Mouse (Mus musculus): ENCODE results near the gene Epb41l4b. TPM values are rescaled to one million over a fixed set of nuclear protein-coding genes. Genes with fewer than 3 reads are reported as not detected.

Epb41l4b gene
- polyA plus RNA-seq, 2 experiments = 5.3 to 12.2 TPM

DNA sequence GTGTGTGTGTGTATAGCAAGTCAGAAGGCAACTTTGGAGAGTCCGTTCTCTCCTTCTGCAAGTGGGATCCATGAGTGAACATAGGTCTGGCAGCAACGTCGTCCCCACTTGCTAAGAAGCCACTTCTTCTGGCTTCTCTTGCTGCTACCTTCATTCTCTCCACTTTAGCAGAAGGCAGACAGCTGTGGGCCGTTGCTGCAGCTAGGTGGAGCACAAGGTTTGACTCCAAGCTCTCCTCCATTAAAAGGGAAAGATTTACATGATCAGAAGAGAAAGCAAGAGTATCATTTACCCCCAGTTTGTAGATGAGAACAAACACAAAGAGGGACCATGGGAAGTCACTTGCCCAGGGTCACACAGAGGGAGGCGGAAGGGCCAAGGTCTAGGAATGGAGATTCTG, 109.1 kb downstream of the Epb41l4b start:
- Histone ChIP-seq H3K4me2 (replicated peaks; ENCODE audit: low read depth, low read length, severe bottlenecking) (no peak overlapping the region), H3K9ac (ENCODE audit: low read depth, low read length, severe bottlenecking) (no peak overlapping the region), H3K9me3 (ENCODE audit: control insufficient read depth, low read length) (no peaks in the 10 kb centered on the region), H3K27me3 (ENCODE audit: control insufficient read depth, insufficient read depth, low read length) (no peaks in the 10 kb centered on the region), H3K36me3 (ENCODE audit: control insufficient read depth, insufficient read depth, low read length) (no peaks in the 10 kb centered on the region), H3K4me1 (ENCODE audit: control insufficient read depth, insufficient read depth, low read length) (0 out of 2 replicates have a peak, but pooled peaks cover 1% of the 10 kb centered on the region), H3K4me3 (replicated peaks; ENCODE audit: low read length) (no peak overlapping the region), H3K27ac (replicated peaks; ENCODE audit: low read depth, low read length) (no peak overlapping the region)
- no peak for ATAC-seq (ENCODE audit: low FRiP score, low read depth)
- 72% methylated on average over 5 of the region's 5 CpGs for WGBS
- no peak for TF ChIP-seq POLR2A (IDR thresholded peaks at IDR 0.05; ENCODE audit: borderline replicate concordance, extremely low read depth, insufficient read depth, insufficient read length)
- no peak for DNase-seq (ENCODE audit: low spot score)

DNA sequence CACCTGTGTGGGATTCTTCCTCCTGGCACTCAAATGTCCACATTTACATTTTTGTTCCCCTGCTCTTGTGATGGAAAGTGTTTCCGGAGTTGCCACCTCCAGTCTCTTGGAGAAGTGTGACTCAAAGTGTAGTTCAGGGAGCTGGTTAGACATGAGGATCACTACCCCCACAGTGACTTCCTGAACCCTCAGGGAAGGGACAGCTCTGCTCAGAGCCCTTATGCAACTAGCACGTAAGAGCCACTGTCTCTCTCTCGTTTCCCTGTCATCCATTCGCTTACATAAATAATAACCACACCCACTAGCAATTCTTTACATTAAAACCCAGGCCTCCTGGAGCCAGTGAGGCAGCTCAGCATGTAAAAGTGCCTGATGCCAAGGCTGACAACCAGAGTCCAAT, 111.8 kb downstream of the Epb41l4b start:
- Histone ChIP-seq H3K4me2 (replicated peaks; ENCODE audit: low read depth, low read length, severe bottlenecking) (no peak overlapping the region), H3K36me3 (ENCODE audit: control insufficient read depth, insufficient read depth, low read length) (no peaks in the 10 kb centered on the region), H3K9me3 (ENCODE audit: control insufficient read depth, low read length) (no peaks in the 10 kb centered on the region), H3K27me3 (ENCODE audit: control insufficient read depth, insufficient read depth, low read length) (no peaks in the 10 kb centered on the region), H3K4me3 (replicated peaks; ENCODE audit: low read length) (no peak overlapping the region), H3K4me1 (ENCODE audit: control insufficient read depth, insufficient read depth, low read length) (no peaks in the 10 kb centered on the region), H3K9ac (ENCODE audit: low read depth, low read length, severe bottlenecking) (no peak overlapping the region), H3K27ac (replicated peaks; ENCODE audit: low read depth, low read length) (no peak overlapping the region)
- no peak for ATAC-seq (ENCODE audit: low FRiP score, low read depth)
- TF ChIP-seq POLR2A (IDR thresholded peaks at IDR 0.05; ENCODE audit: borderline replicate concordance, extremely low read depth, insufficient read depth, insufficient read length) = no peak
- no peak for DNase-seq (ENCODE audit: low spot score)
- WGBS = 66% methylated on average over 4 of the region's 4 CpGs

DNA sequence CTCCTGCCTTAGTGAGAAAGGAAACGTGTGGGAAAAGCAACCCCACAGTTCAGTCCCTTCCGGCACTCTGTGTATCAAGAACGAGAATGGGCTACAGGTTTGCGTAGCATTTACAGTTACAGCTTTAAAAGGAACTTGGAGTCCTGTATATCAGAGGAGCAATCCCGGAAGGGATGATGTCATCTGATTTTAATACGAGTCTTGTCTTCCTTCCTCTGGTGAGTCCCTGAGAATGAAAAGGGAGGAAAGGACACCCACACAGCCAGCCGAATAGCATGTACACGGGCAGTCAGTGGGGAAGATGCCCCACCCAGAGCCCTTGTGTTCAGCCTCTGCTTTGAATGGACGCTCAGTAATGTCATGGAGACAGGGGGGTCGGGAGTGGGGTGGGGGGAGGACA, 115.3 kb downstream of the Epb41l4b start:
- Histone ChIP-seq H3K4me3 (replicated peaks; ENCODE audit: low read length) (no peak overlapping the region), H3K4me1 (ENCODE audit: control insufficient read depth, insufficient read depth, low read length) (0 out of 2 replicates have a peak, but pooled peaks cover 3% of the 10 kb centered on the region), H3K4me2 (replicated peaks; ENCODE audit: low read depth, low read length, severe bottlenecking) (no peak overlapping the region), H3K9me3 (ENCODE audit: control insufficient read depth, low read length) (no peaks in the 10 kb centered on the region), H3K9ac (ENCODE audit: low read depth, low read length, severe bottlenecking) (no peak overlapping the region), H3K27ac (replicated peaks; ENCODE audit: low read depth, low read length) (no peak overlapping the region), H3K27me3 (ENCODE audit: control insufficient read depth, insufficient read depth, low read length) (no peaks in the 10 kb centered on the region), H3K36me3 (ENCODE audit: control insufficient read depth, insufficient read depth, low read length) (no peaks in the 10 kb centered on the region)
- WGBS = 71% methylated on average over 10 of the region's 10 CpGs
- no peak for DNase-seq (ENCODE audit: low spot score)
- ATAC-seq (ENCODE audit: low FRiP score, low read depth) = no peak
- no peak for TF ChIP-seq POLR2A (IDR thresholded peaks at IDR 0.05; ENCODE audit: borderline replicate concordance, extremely low read depth, insufficient read depth, insufficient read length)

DNA sequence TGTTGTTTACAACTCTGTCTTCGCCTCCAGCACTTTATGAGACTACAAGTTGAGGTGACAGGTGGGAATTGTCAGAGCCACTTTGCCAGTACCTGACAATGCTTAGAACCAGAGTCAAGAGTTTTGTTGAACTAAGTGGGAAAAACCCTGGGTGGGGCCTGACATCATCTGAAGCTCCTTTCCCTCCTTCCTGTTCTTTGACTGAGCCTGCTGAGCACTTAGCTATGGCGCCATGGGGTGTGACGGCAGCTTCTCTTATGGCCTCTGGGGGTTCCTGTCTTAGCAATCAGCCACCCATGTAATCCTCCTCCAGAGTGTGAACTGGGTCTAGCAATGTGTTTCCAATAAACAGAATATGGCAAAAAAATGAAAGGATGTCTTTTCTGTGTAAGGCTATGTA, 119.7 kb downstream of the Epb41l4b start:
- WGBS = 32% methylated on average over 3 of the region's 3 CpGs
- Histone ChIP-seq H3K4me2 (replicated peaks; ENCODE audit: low read depth, low read length, severe bottlenecking) (no peak overlapping the region), H3K9me3 (ENCODE audit: control insufficient read depth, low read length) (no peaks in the 10 kb centered on the region), H3K27ac (replicated peaks; ENCODE audit: low read depth, low read length) (no peak overlapping the region), H3K36me3 (ENCODE audit: control insufficient read depth, insufficient read depth, low read length) (no peaks in the 10 kb centered on the region), H3K27me3 (ENCODE audit: control insufficient read depth, insufficient read depth, low read length) (no peaks in the 10 kb centered on the region), H3K4me1 (ENCODE audit: control insufficient read depth, insufficient read depth, low read length) (0 out of 2 replicates have a peak, but pooled peaks cover 3% of the 10 kb centered on the region), H3K9ac (ENCODE audit: low read depth, low read length, severe bottlenecking) (no peak overlapping the region), H3K4me3 (replicated peaks; ENCODE audit: low read length) (no peak overlapping the region)
- no peak for DNase-seq (ENCODE audit: low spot score)
- no peak for TF ChIP-seq POLR2A (IDR thresholded peaks at IDR 0.05; ENCODE audit: borderline replicate concordance, extremely low read depth, insufficient read depth, insufficient read length)
- no peak for ATAC-seq (ENCODE audit: low FRiP score, low read depth)

DNA sequence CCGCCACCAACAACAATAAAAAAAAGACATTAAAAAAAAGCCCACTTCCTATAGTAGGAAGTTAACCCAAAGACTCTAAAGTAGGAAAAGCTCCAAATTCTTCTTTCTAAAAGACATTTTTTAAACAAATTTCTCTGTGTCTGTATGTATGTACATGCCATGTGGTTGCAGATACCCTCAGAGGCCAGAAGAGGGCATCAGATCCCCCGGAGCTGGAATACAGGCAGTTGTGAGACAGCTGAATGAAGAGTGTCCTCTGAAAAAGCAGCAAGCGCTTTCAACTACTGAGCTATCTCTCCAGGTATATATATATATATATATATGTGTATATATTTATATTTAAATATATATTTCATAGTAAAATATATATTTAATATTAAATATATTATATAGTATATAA, 121.9 kb downstream of the Epb41l4b start:
- H3K27ac ChIP-seq (replicated peaks; ENCODE audit: low read depth, low read length) = no peak overlapping the region
- H3K4me2 ChIP-seq (replicated peaks; ENCODE audit: low read depth, low read length, severe bottlenecking) = no peak overlapping the region
- H3K27me3 ChIP-seq (ENCODE audit: control insufficient read depth, insufficient read depth, low read length) = no peaks in the 10 kb centered on the region
- no peaks in the 10 kb centered on the region for H3K9me3 ChIP-seq (ENCODE audit: control insufficient read depth, low read length)
- ATAC-seq (ENCODE audit: low FRiP score, low read depth) (no peak), DNase-seq (ENCODE audit: low spot score) (no peak)
- WGBS = 91% methylated on average over 3 of the region's 3 CpGs
- no peak for TF ChIP-seq POLR2A (IDR thresholded peaks at IDR 0.05; ENCODE audit: borderline replicate concordance, extremely low read depth, insufficient read depth, insufficient read length)
- H3K4me1 ChIP-seq (ENCODE audit: control insufficient read depth, insufficient read depth, low read length) = 0 out of 2 replicates have a peak, but pooled peaks cover 3% of the 10 kb centered on the region
- H3K36me3 ChIP-seq (ENCODE audit: control insufficient read depth, insufficient read depth, low read length) = no peaks in the 10 kb centered on the region
- no peak overlapping the region for H3K4me3 ChIP-seq (replicated peaks; ENCODE audit: low read length)
- H3K9ac ChIP-seq (ENCODE audit: low read depth, low read length, severe bottlenecking) = no peak overlapping the region

DNA sequence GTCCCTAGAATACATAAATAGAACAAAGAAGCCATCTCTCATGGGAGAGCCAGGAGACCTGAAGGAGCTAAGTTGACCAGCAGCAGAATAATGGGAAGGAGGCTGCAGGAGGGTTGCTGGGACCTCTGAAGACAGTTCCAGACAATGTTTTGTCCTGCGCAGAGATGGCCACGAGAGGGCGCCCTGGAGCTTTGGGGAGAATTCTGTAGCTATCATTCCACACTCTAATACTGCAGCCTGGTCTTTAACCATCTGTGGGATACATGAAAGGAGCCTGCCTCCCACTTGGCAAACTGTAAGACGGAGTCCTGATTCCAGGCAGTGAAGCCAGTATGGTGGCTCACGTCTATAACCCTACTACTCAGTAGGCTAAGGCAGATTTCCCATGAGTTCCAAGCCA, 126.0 kb downstream of the Epb41l4b start:
- peak; percentile 50 for DNase-seq (ENCODE audit: low spot score)
- no peak overlapping the region for H3K4me3 ChIP-seq (replicated peaks; ENCODE audit: low read length)
- peak; percentile 62; the same call in 1 of the 2 replicates for ATAC-seq (ENCODE audit: low FRiP score, low read depth)
- 31% methylated on average over 5 of the region's 5 CpGs for WGBS
- no peak overlapping the region for H3K9ac ChIP-seq (ENCODE audit: low read depth, low read length, severe bottlenecking)
- no peak for TF ChIP-seq POLR2A (IDR thresholded peaks at IDR 0.05; ENCODE audit: borderline replicate concordance, extremely low read depth, insufficient read depth, insufficient read length)
- no peak overlapping the region for H3K4me2 ChIP-seq (replicated peaks; ENCODE audit: low read depth, low read length, severe bottlenecking)
- H3K9me3 ChIP-seq (ENCODE audit: control insufficient read depth, low read length) = no peaks in the 10 kb centered on the region
- no peaks in the 10 kb centered on the region for H3K4me1 ChIP-seq (ENCODE audit: control insufficient read depth, insufficient read depth, low read length)
- no peaks in the 10 kb centered on the region for H3K27me3 ChIP-seq (ENCODE audit: control insufficient read depth, insufficient read depth, low read length)
- H3K36me3 ChIP-seq (ENCODE audit: control insufficient read depth, insufficient read depth, low read length) = no peaks in the 10 kb centered on the region
- no peak overlapping the region for H3K27ac ChIP-seq (replicated peaks; ENCODE audit: low read depth, low read length)

Measured in limb, embryonic 14.5 days (tissue).